Mouse (Mus musculus) ovary, adult 18-20 months (tissue): ENCODE measurements at regions not wholly inside any gene's neighbourhood (a gene's known extent, or its start where the extent isn't known, plus 50 kb on each side); places are given as distances from the start of the nearest gene placed in this dataset.

Source experiments
- DNase-seq: peaks from one replicate; pipeline ENCODE4 v3.0.0; 2022; ENCODE audit warnings: low spot score, mixed read lengths

DNA sequence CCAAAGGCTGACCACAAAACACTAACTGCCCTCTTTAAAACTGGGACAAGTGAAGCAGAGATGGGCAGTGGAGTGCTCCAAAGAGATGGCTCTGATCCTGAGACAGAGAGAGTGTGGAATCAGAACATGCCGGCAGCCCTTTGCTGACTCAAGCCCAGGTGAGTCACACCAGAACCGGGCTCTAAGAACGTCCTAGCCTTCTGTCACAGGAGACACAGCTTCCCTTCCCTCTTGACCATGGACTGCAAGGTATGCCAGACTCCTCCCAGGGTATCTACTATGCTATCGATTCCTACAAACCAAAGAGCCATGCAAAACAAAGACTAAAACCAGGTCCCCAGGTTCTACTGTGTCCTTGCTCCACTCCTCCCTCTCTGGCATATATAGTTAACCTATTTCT, 98.0 kb downstream of the Dhx15 start:
- no peak for DNase-seq

DNA sequence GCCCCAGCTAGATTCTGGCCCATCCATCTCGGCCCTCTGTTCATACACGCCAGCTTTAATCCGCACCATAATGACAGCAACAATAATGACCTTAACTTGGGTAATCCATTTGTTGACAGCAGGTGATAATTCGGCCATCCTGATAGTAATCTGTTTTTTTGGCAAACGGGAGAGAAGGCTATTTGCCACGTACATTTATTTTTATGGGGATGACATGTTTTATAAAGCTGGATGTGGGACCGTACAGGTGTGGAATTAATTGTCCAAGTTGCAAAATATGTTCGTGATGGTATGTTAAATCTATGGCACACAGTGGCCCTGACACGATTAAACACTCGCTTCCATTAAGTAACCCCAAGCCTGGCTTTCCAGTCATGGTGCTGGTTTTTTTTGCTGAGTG, 102.2 kb downstream of the Dhx15 start:
- no peak for DNase-seq

DNA sequence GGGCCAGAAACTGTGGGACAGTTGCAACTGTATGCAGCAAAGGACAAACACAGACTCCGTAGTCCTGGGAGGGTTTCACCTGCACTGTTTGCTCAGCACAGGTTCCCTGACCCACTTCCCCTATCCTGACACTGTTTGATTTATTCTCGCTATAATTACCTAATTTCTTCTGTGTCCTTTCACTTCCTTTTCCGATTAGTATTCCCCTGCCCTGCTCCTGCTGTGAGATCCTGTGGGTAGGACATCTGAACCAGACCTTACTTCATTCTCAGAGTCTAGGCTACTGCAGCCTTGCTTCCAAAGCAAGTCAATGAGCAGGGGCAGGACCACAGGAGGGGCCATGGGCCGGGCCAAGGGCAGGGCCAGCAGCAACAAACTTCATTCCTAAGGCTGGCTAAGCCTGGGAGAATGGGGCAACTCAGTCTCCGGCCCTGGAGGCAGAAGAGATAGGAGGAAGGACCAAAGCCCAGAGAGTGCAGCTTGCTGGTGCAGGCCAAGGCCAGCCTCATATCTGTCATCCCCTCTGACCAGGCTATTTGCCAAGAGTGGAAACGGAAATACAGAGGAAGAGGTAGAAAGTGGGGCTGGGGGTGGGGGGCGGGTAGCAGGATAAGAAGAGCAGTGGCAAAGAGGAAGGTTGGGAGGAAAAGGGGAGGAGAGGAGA, 103.4 kb downstream of the Dhx15 start:
- DNase-seq, result peak; percentile 3

GRCm38 (mm10) chr5:52080268-52080667, 110.0 kb downstream of the Dhx15 start:
- no peak for DNase-seq

GRCm38 (mm10) chr5:52077696-52078095, 112.6 kb downstream of the Dhx15 start:
- DNase-seq, result no peak

DNA sequence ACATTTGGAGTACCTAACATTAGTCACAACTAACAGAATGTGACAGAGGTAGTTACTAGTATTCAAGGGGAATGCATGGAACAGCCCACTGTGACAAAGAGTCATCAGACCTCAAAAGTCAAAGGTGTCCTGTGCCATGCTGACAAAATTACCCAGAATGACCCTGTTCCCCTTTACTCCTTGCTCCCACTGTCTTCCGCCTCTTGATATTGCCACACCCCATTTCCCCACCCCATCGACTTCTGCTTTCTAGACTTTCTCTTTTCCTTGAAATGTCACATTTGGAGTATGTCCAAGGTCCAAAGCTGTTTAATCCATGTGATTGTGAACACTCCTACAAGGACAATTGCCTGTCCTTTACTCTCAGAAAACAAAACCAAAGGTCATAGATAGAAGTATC, 115.2 kb downstream of the Dhx15 start:
- DNase-seq, result no peak

DNA sequence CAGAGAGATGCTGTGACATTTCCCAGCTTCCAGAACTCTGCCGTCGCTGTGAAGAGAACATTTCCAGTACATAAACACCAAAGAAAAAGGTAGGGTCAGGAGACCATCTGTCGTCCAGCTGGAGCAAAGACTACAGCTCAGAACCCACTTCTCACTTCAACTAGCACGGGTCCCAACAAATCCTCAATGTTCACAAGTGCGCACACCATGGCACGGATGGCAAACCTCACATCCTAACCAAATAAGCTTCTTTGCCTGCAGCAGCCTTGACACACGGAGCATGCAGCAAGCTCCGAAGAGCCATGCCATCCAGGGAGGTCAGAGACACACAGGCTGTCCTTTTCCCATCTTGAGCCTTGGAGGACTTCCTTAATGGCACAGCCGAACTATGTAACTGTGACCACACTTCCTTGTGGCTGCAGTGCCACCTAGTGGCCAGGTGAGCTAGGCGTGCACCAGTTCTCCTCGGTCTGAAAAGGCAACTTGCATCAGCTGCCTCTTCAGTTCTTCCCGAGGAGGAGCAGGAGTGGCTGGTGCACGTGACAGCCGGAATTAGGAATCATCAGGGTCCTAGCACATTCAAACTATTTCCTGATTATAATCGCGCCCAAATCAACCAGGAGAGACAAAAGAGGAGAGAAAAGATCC, 125.4 kb downstream of the Dhx15 start:
- DNase-seq, result peak; percentile 44

DNA sequence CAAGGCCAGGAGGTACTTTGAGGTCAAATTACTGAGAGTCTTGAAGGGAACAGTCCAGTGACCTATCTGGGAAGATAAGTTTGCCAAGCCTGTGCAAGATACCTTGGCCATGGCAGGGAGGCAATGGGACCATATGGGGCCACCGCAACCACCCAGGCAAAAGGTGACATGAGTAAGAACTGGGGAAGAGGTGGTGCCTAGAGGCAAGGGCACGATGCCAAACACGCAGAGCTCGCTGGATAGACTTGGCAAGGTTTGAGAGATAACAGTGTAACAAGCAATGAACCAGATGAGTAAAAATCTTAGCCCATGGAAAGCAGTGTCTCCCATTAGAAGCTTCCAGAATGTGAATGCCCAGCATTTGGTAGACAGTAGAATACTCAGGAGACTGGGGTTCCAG, 128.1 kb downstream of the Dhx15 start:
- no peak for DNase-seq

DNA sequence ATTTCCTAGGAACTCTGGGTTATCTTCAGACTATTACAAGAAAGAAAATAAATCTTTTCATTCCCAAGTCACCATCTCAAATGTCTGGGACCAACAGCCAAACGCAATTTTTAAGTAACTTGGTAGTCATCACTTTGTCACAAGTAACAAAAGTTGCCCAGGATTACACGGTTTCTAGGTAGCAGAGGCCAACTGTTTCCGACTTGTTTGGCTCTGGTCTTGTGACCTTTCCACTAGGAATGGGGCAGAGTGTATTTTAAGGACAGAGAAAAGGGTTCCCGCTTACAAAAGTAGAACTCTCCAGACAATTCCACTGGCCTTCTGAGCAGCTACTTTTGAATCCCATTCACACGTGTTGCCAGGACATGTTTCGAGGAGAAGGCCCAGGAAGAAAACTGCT, 129.1 kb downstream of the Dhx15 start:
- DNase-seq, result no peak

- DNase-seq, result no peak
Measured at GRCm38 (mm10) chr5:52057261-52057660, 133.1 kb downstream of the Dhx15 start.

GRCm38 (mm10) chr5:52052072-52052465, 138.2 kb downstream of the Dhx15 start:
- DNase-seq, result no peak

GRCm38 (mm10) chr5:52051383-52052071, 138.8 kb downstream of the Dhx15 start:
- no peak for DNase-seq

DNA sequence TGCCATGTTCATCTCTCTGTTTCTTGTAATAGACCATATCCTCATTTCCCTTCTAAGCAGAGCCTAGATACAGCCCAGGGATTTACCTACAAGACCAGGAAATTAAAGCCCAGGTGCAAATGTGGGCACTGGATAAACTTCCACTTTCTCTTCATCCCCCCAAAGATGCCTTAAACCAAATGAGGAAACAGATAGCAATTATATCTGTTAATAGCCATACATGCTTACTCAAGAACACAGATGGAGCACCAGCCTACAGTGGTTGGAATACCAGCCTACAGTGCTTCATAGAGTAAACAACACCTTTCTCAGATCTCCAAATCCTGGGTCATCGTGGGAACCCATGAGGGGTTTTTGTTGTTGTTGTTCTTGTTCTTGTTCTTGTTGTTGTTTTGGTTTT, 141.5 kb downstream of the Dhx15 start:
- no peak for DNase-seq

- DNase-seq, result no peak
Measured at GRCm38 (mm10) chr5:52046704-52047103, 143.6 kb downstream of the Dhx15 start.

- no peak for DNase-seq
Measured at GRCm38 (mm10) chr5:52044101-52044500, 146.2 kb downstream of the Dhx15 start.

- no peak for DNase-seq
Measured at GRCm38 (mm10) chr5:52041447-52041846, 148.9 kb downstream of the Dhx15 start.

- DNase-seq, result peak; percentile 7
Measured at GRCm38 (mm10) chr5:52040427-52041312, 149.6 kb downstream of the Dhx15 start.

DNA sequence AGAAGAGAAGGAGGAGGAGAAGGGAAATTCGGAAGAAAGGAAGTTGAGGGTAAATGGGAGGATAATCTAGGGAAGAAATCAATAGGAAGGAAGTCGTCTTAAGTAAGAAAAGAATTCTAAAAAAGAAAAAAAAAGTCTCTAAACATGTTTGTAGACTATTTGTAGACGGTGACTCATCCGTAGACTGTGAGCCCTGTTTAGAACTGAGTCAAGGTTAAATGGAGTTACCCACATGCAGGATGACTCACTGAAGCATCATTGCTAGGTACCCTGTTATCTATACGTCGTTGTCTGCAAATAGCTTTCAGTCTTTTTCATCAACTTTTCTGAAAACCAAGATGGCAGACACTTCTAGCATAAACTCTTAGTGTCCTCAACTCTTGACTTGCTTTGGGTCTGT, 155.0 kb downstream of the Dhx15 start:
- no peak for DNase-seq

GRCm38 (mm10) chr5:52027478-52027877, 162.8 kb downstream of the Dhx15 start:
- no peak for DNase-seq

DNA sequence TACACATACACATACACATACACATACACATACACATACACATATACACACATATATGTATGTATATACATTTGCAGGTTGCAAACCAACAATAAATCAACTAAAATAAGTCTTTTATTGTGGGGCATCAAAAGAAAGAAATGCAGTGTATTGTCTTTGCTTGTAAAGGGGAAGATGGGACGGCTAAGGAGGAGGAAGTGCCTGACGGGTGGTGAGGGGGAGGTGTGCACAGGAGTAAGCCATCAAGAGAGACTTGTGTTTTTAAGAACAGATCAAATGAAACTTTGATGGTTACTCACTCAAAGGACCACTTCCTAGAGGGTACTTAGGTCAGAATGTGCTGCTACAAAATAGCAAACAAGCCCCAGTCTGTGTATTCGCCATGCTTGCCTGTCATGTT, 164.2 kb downstream of the Dhx15 start:
- no peak for DNase-seq

- no peak for DNase-seq
Measured at GRCm38 (mm10) chr5:52023212-52023611, 167.1 kb downstream of the Dhx15 start.

DNA sequence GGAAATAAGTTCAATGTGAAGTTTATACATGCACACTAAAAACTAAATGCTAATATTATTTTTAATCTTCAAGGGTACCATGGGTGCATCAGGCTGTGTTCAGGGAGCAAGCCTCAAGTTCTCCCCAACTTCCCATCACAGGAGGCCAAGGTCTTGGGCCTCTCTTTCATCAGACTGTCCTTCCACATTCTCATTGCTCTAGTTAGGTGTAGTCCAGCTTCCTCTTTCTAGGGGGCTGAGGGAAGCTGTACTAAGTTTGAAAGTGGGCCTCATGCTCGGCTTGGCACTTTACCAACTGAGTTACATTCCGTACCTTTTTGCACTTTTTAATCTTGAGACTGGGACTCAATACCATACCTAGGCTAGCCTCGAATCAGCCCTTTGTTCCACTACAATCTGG, 173.3 kb downstream of the Dhx15 start:
- no peak for DNase-seq
